Mouse (Mus musculus): ENCODE measurements around the gene Lrig2.
"Not testable (repeated sequence)": the region's sequence is repeated elsewhere in the genome, so short reads cannot be mapped to it uniquely, and the experiment has no call there.

Lrig2 gene

GRCm38 (mm10) chr3:104431848-104432159 is 79.9 kb downstream of the Lrig2 start:
- no peak for DNase-seq (ENCODE audit: low spot score)

- no peak for DNase-seq (ENCODE audit: low spot score)
These were observed 80.4 kb downstream of the Lrig2 start for GRCm38 (mm10) chr3:104431156-104431847.

- not testable (repeated sequence) for DNase-seq (ENCODE audit: low spot score)
These were observed 84.4 kb downstream of the Lrig2 start for GRCm38 (mm10) chr3:104427354-104427753.

- DNase-seq (ENCODE audit: low spot score) = no peak
These were observed 87.4 kb downstream of the Lrig2 start for GRCm38 (mm10) chr3:104424346-104424745.

- no peak for DNase-seq (ENCODE audit: low spot score)
These were observed 90.8 kb downstream of the Lrig2 start for GRCm38 (mm10) chr3:104420929-104421328.

GRCm38 (mm10) chr3:104419990-104420389 is 91.7 kb downstream of the Lrig2 start:
- no peak for DNase-seq (ENCODE audit: low spot score)

GRCm38 (mm10) chr3:104416806-104417205 is 94.9 kb downstream of the Lrig2 start:
- no peak for DNase-seq (ENCODE audit: low spot score)

- DNase-seq (ENCODE audit: low spot score) = no peak
These were observed 99.2 kb downstream of the Lrig2 start for GRCm38 (mm10) chr3:104412482-104412881.

GRCm38 (mm10) chr3:104407506-104407905 is 104.2 kb downstream of the Lrig2 start:
- DNase-seq (ENCODE audit: low spot score) = no peak

- peak; percentile 75 for DNase-seq (ENCODE audit: low spot score)
These were observed 108.1 kb downstream of the Lrig2 start for GRCm38 (mm10) chr3:104403582-104403981.

- DNase-seq (ENCODE audit: low spot score) = no peak
These were observed 110.5 kb downstream of the Lrig2 start for GRCm38 (mm10) chr3:104401176-104401575.

- DNase-seq (ENCODE audit: low spot score) = no peak
These were observed 111.6 kb downstream of the Lrig2 start for GRCm38 (mm10) chr3:104400126-104400525.

GRCm38 (mm10) chr3:104399296-104400045 is 112.2 kb downstream of the Lrig2 start:
- DNase-seq (ENCODE audit: low spot score) = no peak

GRCm38 (mm10) chr3:104397316-104397715 is 114.4 kb downstream of the Lrig2 start:
- DNase-seq (ENCODE audit: low spot score) = no peak

GRCm38 (mm10) chr3:104396736-104397081 is 115.0 kb downstream of the Lrig2 start:
- no peak for DNase-seq (ENCODE audit: low spot score)

- no peak for DNase-seq (ENCODE audit: low spot score)
These were observed 115.5 kb downstream of the Lrig2 start for GRCm38 (mm10) chr3:104396067-104396735.

- no peak for DNase-seq (ENCODE audit: low spot score)
These were observed 121.6 kb downstream of the Lrig2 start for GRCm38 (mm10) chr3:104390072-104390471.

- DNase-seq (ENCODE audit: low spot score) = no peak
These were observed 122.3 kb downstream of the Lrig2 start for GRCm38 (mm10) chr3:104389449-104389848.

GRCm38 (mm10) chr3:104385587-104385986 is 126.1 kb downstream of the Lrig2 start:
- peak; percentile 70 for DNase-seq (ENCODE audit: low spot score)

GRCm38 (mm10) chr3:104383681-104384341 is 127.9 kb downstream of the Lrig2 start:
- no peak for DNase-seq (ENCODE audit: low spot score)

- DNase-seq (ENCODE audit: low spot score) = no peak
These were observed 133.5 kb downstream of the Lrig2 start for GRCm38 (mm10) chr3:104378228-104378627.

GRCm38 (mm10) chr3:104373907-104374306 is 137.8 kb downstream of the Lrig2 start:
- no peak for DNase-seq (ENCODE audit: low spot score)

GRCm38 (mm10) chr3:104372374-104372773 is 139.3 kb downstream of the Lrig2 start:
- DNase-seq (ENCODE audit: low spot score) = peak; percentile 79
